Mouse (Mus musculus) embryonic facial prominence, embryonic 15.5 days (tissue): Measurements from ENCODE around the gene Tsc22d4. TPM values are rescaled to one million over a fixed set of nuclear protein-coding genes. Genes with fewer than 3 reads are reported as not detected.
A peak's percentile ranks its signal among the peaks of the same experiment; 100 is the strongest.

ENCODE experiments used
- ATAC-seq: fragments of 200-750 bp; cut with Nextera tagmentation; 2 replicates; pipeline ENCODE4 v1.8.0; 2017; ENCODE audit warnings: low read depth, moderate TSS enrichment; ENCODE audit not compliant: insufficient number of reproducible peaks, low FRiP score, low TSS enrichment
- H3K27ac ChIP-seq: fragments of 300-500 bp; sonication (generic); replicated peaks from 2 replicates; pipeline ENCODE4 v1.5.1; 2015; ENCODE audit warnings: mild to moderate bottlenecking, inconsistent platforms
- H3K27me3 ChIP-seq: fragments of 300-500 bp; sonication (generic); 2 replicates; pipeline ENCODE4 v1.6.1; 2015; ENCODE audit warnings: inconsistent platforms
- H3K36me3 ChIP-seq: fragments of 300-500 bp; sonication (generic); 2 replicates; pipeline ENCODE4 v1.6.1; 2015; ENCODE audit warnings: mild to moderate bottlenecking, inconsistent platforms
- H3K4me1 ChIP-seq: fragments of 300-500 bp; sonication (generic); 2 replicates; pipeline ENCODE4 v1.6.1; 2015; ENCODE audit warnings: inconsistent platforms
- H3K4me2 ChIP-seq: fragments of 300-500 bp; sonication (generic); replicated peaks from 2 replicates; pipeline ENCODE4 v1.6.1; 2015; ENCODE audit warnings: mild to moderate bottlenecking, inconsistent platforms
- H3K4me3 ChIP-seq: fragments of 300-500 bp; sonication (generic); replicated peaks from 2 replicates; pipeline ENCODE4 v1.5.1; 2015; ENCODE audit warnings: mild to moderate bottlenecking, inconsistent platforms
- H3K9ac ChIP-seq: fragments of 300-500 bp; sonication (generic); 2 replicates; pipeline ENCODE4 v1.6.1; 2015; ENCODE audit warnings: inconsistent platforms
- H3K9me3 ChIP-seq: fragments of 300-500 bp; sonication (generic); replicated peaks from 2 replicates; pipeline ENCODE4 v1.6.1; 2016; ENCODE audit warnings: inconsistent platforms
- WGBS: fragments of 180-500 bp; shearing (Covaris S2); methylation state at CpG from one replicate; pipeline ENCODE4 v1.1.7; 2015; 5-methylcytosine and 5-hydroxymethylcytosine counted together
- polyA plus RNA-seq: library from polyadenylated mRNA; unstranded; fragments of >200 nt; fragmentation: Nextera tagmentation; extraction: Ambion mirVana; gene quantifications from 2 replicates; pipeline ENCODE4 v1.2.1, GENCODE M21; 2015

Tsc22d4 gene
- polyA plus RNA-seq, 1 experiment from 2014 or later, result 175 TPM

- peak overlapping the region; percentile 80 for H3K4me2 ChIP-seq
- H3K27ac ChIP-seq, result 0 out of 2 replicates have a peak overlapping the region, but pooled peaks have one; percentile 12
- peaks cover 40% of the 10 kb centered on the region for H3K36me3 ChIP-seq
- H3K9me3 ChIP-seq, result no peaks in the 10 kb centered on the region
- no peaks in the 10 kb centered on the region for H3K27me3 ChIP-seq
- ATAC-seq, result no peak
- H3K4me1 ChIP-seq, result peaks cover 42% of the 10 kb centered on the region
- peak overlapping the region; percentile 69 for H3K4me3 ChIP-seq
- 81% methylated on average over 14 of the region's 14 CpGs for WGBS
- peak overlapping the region; percentile 12; the same call in 1 of the 2 replicates for H3K9ac ChIP-seq
Measured at GRCm38 (mm10) chr5:137784546-137784945, 39.0 kb downstream of the Tsc22d4 start.

GRCm38 (mm10) chr5:137785164-137786031, 39.9 kb downstream of the Tsc22d4 start:
- Histone ChIP-seq H3K4me2 (peak overlapping the region; percentile 80), H3K27me3 (no peaks in the 10 kb centered on the region), H3K9me3 (no peaks in the 10 kb centered on the region), H3K9ac (peak overlapping the region; percentile 83), H3K27ac (peak overlapping the region; percentile 100), H3K36me3 (peaks cover 37% of the 10 kb centered on the region), H3K4me3 (peak overlapping the region; percentile 69), H3K4me1 (peaks cover 34% of the 10 kb centered on the region)
- ATAC-seq, result no peak
- WGBS, result 4% methylated on average over 48 of the region's 62 CpGs

GRCm38 (mm10) chr5:137786109-137786942, 40.8 kb downstream of the Tsc22d4 start:
- WGBS, result under 1% methylated on average over 76 of the region's 79 CpGs
- Histone ChIP-seq H3K36me3 (peaks cover 27% of the 10 kb centered on the region), H3K4me2 (peak overlapping the region; percentile 80), H3K27ac (peak overlapping the region; percentile 100), H3K9ac (peak overlapping the region; percentile 83), H3K4me1 (peaks cover 34% of the 10 kb centered on the region), H3K9me3 (no peaks in the 10 kb centered on the region), H3K4me3 (peak overlapping the region; percentile 69), H3K27me3 (no peaks in the 10 kb centered on the region)
- ATAC-seq, result peak; percentile 94

GRCm38 (mm10) chr5:137787151-137787928, 41.8 kb downstream of the Tsc22d4 start, which contains the start of the genes Mepce and Zcwpw1:
Gene Mepce, minus strand, starts transcription at chr5:137787655.
Gene Zcwpw1, plus strand, starts transcription at chr5:137787798.
- ATAC-seq, result peak; percentile 41
- H3K9ac ChIP-seq, result peak within 1 kb of the TSS; percentile 83
- WGBS, result under 1% methylated on average over 48 of the region's 48 CpGs

GRCm38 (mm10) chr5:137788171-137788570, 42.6 kb downstream of the Tsc22d4 start:
- peaks cover 29% of the 10 kb centered on the region for H3K4me1 ChIP-seq
- ATAC-seq, result no peak
- peak overlapping the region; percentile 69 for H3K4me3 ChIP-seq
- H3K27me3 ChIP-seq, result no peaks in the 10 kb centered on the region
- no peaks in the 10 kb centered on the region for H3K9me3 ChIP-seq
- peaks cover 9% of the 10 kb centered on the region; the same call in 1 of the 2 replicates for H3K36me3 ChIP-seq
- H3K9ac ChIP-seq, result no peak overlapping the region
- peak overlapping the region; percentile 80 for H3K4me2 ChIP-seq
- 70% methylated on average over 24 of the region's 24 CpGs for WGBS
- H3K27ac ChIP-seq, result no peak overlapping the region

More at GRCm38 (mm10) chr5:137787151-137787928, 41.8 kb downstream of the Tsc22d4 start, which contains the start of the genes Mepce and Zcwpw1:
- H3K4me2 ChIP-seq, result peak within 1 kb of the TSS; percentile 80
- H3K36me3 ChIP-seq, result peaks cover 17% of the 10 kb centered on the region
- no peaks in the 10 kb centered on the region for H3K9me3 ChIP-seq
- H3K27me3 ChIP-seq, result no peaks in the 10 kb centered on the region
- H3K4me3 ChIP-seq, result peak within 1 kb of the TSS; percentile 69
- H3K27ac ChIP-seq, result peak within 1 kb of the TSS; percentile 100
- H3K4me1 ChIP-seq, result peaks cover 34% of the 10 kb centered on the region

GRCm38 (mm10) chr5:137788946-137789531, 43.5 kb downstream of the Tsc22d4 start:
- 97% methylated on average over 2 of the region's 2 CpGs for WGBS
- peaks cover 20% of the 10 kb centered on the region for H3K4me1 ChIP-seq
- H3K9ac ChIP-seq, result no peak overlapping the region
- no peak overlapping the region for H3K4me3 ChIP-seq
- 0 out of 2 replicates have a peak, but pooled peaks cover 5% of the 10 kb centered on the region for H3K36me3 ChIP-seq
- H3K27ac ChIP-seq, result no peak overlapping the region
- no peaks in the 10 kb centered on the region for H3K9me3 ChIP-seq
- H3K27me3 ChIP-seq, result no peaks in the 10 kb centered on the region
- no peak for ATAC-seq
- H3K4me2 ChIP-seq, result no peak overlapping the region

GRCm38 (mm10) chr5:137791553-137791952, 46.0 kb downstream of the Tsc22d4 start:
- no peak for ATAC-seq

GRCm38 (mm10) chr5:137796606-137797005, 51.1 kb downstream of the Tsc22d4 start:
- ATAC-seq, result no peak
- no peak overlapping the region for H3K9ac ChIP-seq
- WGBS, result 81% methylated on average over 3 of the region's 3 CpGs
- no peak overlapping the region for H3K27ac ChIP-seq
- H3K4me3 ChIP-seq, result no peak overlapping the region
- no peaks in the 10 kb centered on the region for H3K36me3 ChIP-seq
- no peak overlapping the region for H3K4me2 ChIP-seq
- H3K4me1 ChIP-seq, result no peaks in the 10 kb centered on the region
- H3K27me3 ChIP-seq, result no peaks in the 10 kb centered on the region
- no peaks in the 10 kb centered on the region for H3K9me3 ChIP-seq

More at GRCm38 (mm10) chr5:137791553-137791952, 46.0 kb downstream of the Tsc22d4 start:
- H3K4me1 ChIP-seq, result peaks cover 7% of the 10 kb centered on the region
- no peak overlapping the region for H3K4me2 ChIP-seq
- no peak overlapping the region for H3K27ac ChIP-seq
- no peaks in the 10 kb centered on the region for H3K27me3 ChIP-seq
- H3K9ac ChIP-seq, result no peak overlapping the region
- no peak overlapping the region for H3K4me3 ChIP-seq
- no peaks in the 10 kb centered on the region for H3K9me3 ChIP-seq
- no peaks in the 10 kb centered on the region for H3K36me3 ChIP-seq

- Histone ChIP-seq H3K9ac (no peak overlapping the region), H3K4me3 (no peak overlapping the region), H3K4me1 (no peaks in the 10 kb centered on the region), H3K27me3 (no peaks in the 10 kb centered on the region), H3K36me3 (no peaks in the 10 kb centered on the region), H3K4me2 (no peak overlapping the region), H3K27ac (no peak overlapping the region), H3K9me3 (no peaks in the 10 kb centered on the region)
- WGBS, result 78% methylated on average over 3 of the region's 3 CpGs
- no peak for ATAC-seq
Measured at GRCm38 (mm10) chr5:137800917-137801316, 55.4 kb downstream of the Tsc22d4 start.

GRCm38 (mm10) chr5:137806158-137806557, 60.6 kb downstream of the Tsc22d4 start:
- Histone ChIP-seq H3K9me3 (no peaks in the 10 kb centered on the region), H3K36me3 (peaks cover 3% of the 10 kb centered on the region; the same call in 1 of the 2 replicates), H3K27me3 (no peaks in the 10 kb centered on the region), H3K9ac (no peak overlapping the region), H3K27ac (no peak overlapping the region), H3K4me2 (no peak overlapping the region), H3K4me1 (no peaks in the 10 kb centered on the region), H3K4me3 (no peak overlapping the region)
- ATAC-seq, result no peak
- 66% methylated on average over 1 of the region's 1 CpGs for WGBS
